Mouse (Mus musculus): ENCODE measurements around the gene Psmg3. TPM values are rescaled to one million over a fixed set of nuclear protein-coding genes. Genes with fewer than 3 reads are reported as not detected.

The Psmg3 gene
- polyA plus RNA-seq (2012; rRNA removed), result 33.9 and 36.3 TPM in 2 replicates

DNA sequence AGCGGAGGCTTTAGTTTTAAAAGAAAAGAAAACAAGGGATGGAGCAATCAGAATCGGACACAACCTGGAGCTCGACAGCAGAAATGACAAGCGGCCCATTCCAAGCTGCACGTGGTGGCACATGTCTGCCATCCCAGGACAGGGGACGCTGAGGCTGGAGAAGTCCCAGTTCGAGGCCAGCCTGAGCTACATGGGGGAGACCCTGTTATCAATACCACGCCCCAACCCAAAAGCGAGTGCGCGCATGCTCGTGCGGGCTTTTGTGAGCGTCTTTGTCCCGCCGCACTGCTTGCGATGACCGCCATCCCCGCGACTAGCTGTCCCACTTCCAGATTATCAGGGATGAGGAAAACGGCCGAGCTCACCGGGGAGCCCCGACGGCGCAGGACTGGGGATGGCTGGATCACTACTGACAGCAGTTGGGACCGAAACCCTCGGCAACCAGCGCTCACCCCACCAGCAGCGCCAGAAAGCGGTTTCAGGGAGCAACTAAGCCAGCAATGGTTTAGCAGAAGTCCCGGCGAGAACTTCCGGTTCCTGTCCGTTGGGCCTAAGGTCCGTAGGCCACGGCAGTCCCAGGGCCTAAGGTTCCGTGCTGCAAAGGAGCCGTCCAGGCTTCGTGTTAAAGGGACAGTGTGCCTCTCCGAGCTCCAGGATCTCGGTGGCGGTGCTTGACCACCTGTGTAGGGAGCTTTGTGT, at the start of gene Psmg3, which contains the start of gene Gm26938:
TSS of gene Psmg3 (minus strand) at position 529 of the 699 bp plus-strand sequence.
TSS of gene Gm26938 (minus strand) at position 51 of the 699 bp plus-strand sequence.
- peak within 1 kb of the TSS; percentile 88 for H3K4me3 ChIP-seq (replicated peaks; ENCODE audit: insufficient read depth, low read depth, low read length)
- peak; percentile 90 to 97 for DNase-seq
- under 1% methylated on average over 43 of the region's 43 CpGs for WGBS
- H3K4me1 ChIP-seq (ENCODE audit: control insufficient read depth, insufficient read depth, low read length), result 0 out of 2 replicates have a peak, but pooled peaks cover 4% of the 10 kb centered on the region
- peak; percentile 92; the same call in 1 of the 2 replicates for TF ChIP-seq POLR2A (IDR thresholded peaks at IDR 0.05; ENCODE audit: borderline replicate concordance, insufficient read depth, low read length)
- no peak for TF ChIP-seq CTCF (IDR thresholded peaks at IDR 0.05; ENCODE audit: borderline replicate concordance, insufficient read depth, low read depth, low read length)
- no peak within 1 kb of the TSS for H3K27ac ChIP-seq (ENCODE audit: insufficient read depth, low read length)
- H3K27me3 ChIP-seq (ENCODE audit: control insufficient read depth, insufficient read depth, low read length), result no peaks in the 10 kb centered on the region

DNA sequence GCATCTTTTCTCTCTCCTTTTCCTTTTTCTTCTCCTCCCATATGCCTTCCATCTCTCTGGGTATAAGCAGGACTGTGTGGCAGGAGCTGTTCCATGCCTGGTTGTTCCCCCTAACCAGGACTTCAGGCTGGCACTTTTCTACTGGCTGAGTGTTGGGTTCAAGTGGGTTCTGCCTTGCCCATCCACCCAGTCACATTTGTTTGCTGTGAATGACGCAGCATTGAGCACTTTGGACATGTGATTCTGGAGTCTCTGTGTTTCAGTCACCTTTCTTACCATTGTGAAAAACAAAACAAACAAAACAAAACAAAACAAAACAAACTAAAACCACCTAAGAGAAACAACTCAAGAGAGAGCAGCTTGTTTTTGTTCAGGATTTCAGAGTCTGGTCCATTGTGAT, 44.8 kb upstream of the Psmg3 start:
- no peak for DNase-seq
- 89% methylated on average over 1 of the region's 1 CpGs for WGBS
- H3K27me3 ChIP-seq (ENCODE audit: control insufficient read depth, insufficient read depth, low read length), result no peaks in the 10 kb centered on the region
- no peak overlapping the region for H3K4me3 ChIP-seq (replicated peaks; ENCODE audit: insufficient read depth, low read depth, low read length)
- no peaks in the 10 kb centered on the region for H3K4me1 ChIP-seq (ENCODE audit: control insufficient read depth, insufficient read depth, low read length)
- TF ChIP-seq CTCF (IDR thresholded peaks at IDR 0.05; ENCODE audit: borderline replicate concordance, insufficient read depth, low read depth, low read length) (no peak), POLR2A (IDR thresholded peaks at IDR 0.05; ENCODE audit: borderline replicate concordance, insufficient read depth, low read length) (no peak)
- no peak overlapping the region for H3K27ac ChIP-seq (ENCODE audit: insufficient read depth, low read length)

DNA sequence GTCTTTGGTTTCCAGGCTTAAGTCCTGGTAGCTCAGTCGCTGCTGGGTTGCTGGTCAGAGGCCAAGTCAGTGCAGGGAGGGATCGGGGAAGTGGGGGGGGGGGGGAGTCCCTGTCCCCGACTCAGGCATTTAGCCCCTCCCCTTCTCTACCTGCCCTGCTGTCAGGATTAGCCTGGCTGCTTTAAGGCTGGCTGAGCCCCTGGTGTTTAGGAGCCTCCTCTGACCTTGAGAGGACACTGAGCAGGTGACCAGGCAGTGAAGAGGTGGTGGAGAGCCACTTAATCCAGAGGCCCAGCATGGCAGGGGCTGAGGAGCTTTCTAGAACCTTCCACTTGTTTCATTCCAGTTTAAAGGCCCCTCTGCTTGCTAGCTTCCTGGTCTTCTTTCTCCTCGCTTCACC, 44.2 kb upstream of the Psmg3 start:
- H3K27ac ChIP-seq (ENCODE audit: insufficient read depth, low read length), result no peak overlapping the region
- 20% methylated on average over 4 of the region's 4 CpGs for WGBS
- no peaks in the 10 kb centered on the region for H3K27me3 ChIP-seq (ENCODE audit: control insufficient read depth, insufficient read depth, low read length)
- H3K4me3 ChIP-seq (replicated peaks; ENCODE audit: insufficient read depth, low read depth, low read length), result no peak overlapping the region
- H3K4me1 ChIP-seq (ENCODE audit: control insufficient read depth, insufficient read depth, low read length), result no peaks in the 10 kb centered on the region
- DNase-seq, result no peak
- TF ChIP-seq CTCF (IDR thresholded peaks at IDR 0.05; ENCODE audit: borderline replicate concordance, insufficient read depth, low read depth, low read length) (no peak), POLR2A (IDR thresholded peaks at IDR 0.05; ENCODE audit: borderline replicate concordance, insufficient read depth, low read length) (no peak)

DNA sequence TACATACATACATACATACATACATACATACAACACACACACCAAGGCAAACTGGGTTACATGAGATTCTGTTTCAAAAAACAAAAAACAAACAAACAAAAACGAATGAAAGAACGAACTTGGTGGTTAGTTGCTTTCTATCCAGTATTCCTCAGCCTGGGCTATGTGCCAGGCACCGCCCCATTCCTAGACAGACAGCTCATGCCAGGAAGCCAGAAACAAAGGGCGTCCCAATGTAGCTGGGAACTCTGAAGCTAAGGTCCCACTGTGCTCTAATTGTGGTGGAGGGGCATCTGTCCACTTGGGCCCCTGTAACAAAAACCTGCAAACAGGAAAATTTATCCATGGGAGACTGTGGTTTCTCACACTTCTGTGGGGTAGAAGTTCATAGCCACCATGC, 36.1 kb upstream of the Psmg3 start:
- DNase-seq, result no peak
- H3K27me3 ChIP-seq (ENCODE audit: control insufficient read depth, insufficient read depth, low read length), result no peaks in the 10 kb centered on the region; the same call in 1 of the 2 replicates
- TF ChIP-seq CTCF (IDR thresholded peaks at IDR 0.05; ENCODE audit: borderline replicate concordance, insufficient read depth, low read depth, low read length) (no peak), POLR2A (IDR thresholded peaks at IDR 0.05; ENCODE audit: borderline replicate concordance, insufficient read depth, low read length) (no peak)
- no peak overlapping the region for H3K4me3 ChIP-seq (replicated peaks; ENCODE audit: insufficient read depth, low read depth, low read length)
- 14% methylated on average over 4 of the region's 4 CpGs for WGBS
- H3K27ac ChIP-seq (ENCODE audit: insufficient read depth, low read length), result no peak overlapping the region
- H3K4me1 ChIP-seq (ENCODE audit: control insufficient read depth, insufficient read depth, low read length), result no peaks in the 10 kb centered on the region

DNA sequence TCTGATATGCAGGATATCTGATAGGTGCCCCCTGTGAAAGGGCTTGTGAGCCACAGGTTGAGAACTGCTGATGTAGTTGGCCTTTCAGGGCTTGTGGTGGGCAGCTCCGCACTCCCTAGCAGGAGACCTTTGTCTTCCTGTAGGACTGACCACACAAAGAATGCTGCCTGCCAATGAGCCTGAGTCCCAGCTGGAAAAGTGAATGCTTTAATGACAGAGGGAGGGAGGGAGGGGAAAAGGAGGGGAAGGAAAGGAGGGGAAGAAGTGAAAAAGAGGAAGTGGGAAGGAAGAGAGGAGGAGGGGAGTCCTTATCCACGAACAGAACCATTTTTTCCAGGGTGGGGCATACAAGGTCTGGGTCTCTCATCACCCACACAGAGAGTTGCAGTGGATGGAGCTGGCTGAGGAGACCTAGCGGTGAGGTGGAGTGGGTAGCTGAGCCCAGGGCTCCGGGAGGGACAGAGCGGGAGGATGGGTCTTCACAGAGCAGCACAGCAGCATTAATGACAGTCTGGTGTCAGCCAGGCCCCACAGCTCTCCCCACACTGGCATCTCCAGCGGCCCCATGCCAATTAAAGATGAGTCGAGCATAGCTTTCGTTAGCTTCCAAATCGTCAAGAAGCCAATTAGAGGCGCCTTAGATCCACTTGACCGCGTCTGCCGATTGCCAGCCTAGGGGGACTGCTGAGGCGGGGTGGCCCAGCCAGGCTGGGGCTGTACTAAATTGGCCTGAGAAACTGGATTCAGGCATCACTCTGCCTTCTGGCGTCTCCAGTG, 33.8 kb upstream of the Psmg3 start:
- H3K4me3 ChIP-seq (replicated peaks; ENCODE audit: insufficient read depth, low read depth, low read length), result no peak overlapping the region
- H3K4me1 ChIP-seq (ENCODE audit: control insufficient read depth, insufficient read depth, low read length), result no peaks in the 10 kb centered on the region
- DNase-seq, result no peak
- H3K27ac ChIP-seq (ENCODE audit: insufficient read depth, low read length), result no peak overlapping the region
- WGBS, result 12% methylated on average over 15 of the region's 15 CpGs
- H3K27me3 ChIP-seq (ENCODE audit: control insufficient read depth, insufficient read depth, low read length), result no peaks in the 10 kb centered on the region; the same call in 1 of the 2 replicates
- no peak for TF ChIP-seq CTCF (IDR thresholded peaks at IDR 0.05; ENCODE audit: borderline replicate concordance, insufficient read depth, low read depth, low read length)
- TF ChIP-seq POLR2A (IDR thresholded peaks at IDR 0.05; ENCODE audit: borderline replicate concordance, insufficient read depth, low read length), result no peak

DNA sequence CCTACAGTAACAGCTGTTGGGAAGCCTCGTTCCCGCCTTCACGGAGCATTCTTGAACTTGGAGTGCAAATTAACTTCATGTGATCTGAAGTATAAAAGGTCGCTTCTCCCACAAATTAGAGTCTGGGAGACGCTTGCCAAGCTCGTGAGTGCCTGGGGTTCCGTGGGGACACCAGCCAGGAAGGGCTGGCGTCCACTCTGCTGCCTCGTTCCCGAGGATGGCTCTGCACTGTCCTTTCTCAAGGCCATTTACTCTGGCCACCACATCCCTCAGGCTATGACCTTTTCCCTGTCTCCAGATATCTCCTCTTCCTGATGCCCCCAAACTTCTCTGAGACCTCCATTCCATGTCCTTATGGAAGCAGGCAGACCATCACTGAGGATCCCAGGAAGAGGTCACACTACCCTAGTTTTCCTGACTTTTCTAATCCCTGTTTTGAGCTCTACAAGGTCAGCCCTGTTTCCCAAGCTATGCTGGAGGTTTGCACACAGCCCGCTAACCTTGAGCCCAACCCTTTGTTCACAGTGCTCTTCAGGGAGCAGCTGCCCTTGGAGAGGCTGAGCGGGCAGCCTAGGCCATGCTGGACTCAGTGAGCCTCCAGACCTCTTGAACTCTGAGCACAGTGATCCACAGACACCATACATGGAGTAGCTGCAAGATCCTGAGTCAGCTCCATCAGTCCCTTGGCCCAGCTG, 23.1 kb upstream of the Psmg3 start:
- WGBS, result 23% methylated on average over 12 of the region's 12 CpGs
- Histone ChIP-seq H3K4me3 (replicated peaks; ENCODE audit: insufficient read depth, low read depth, low read length) (no peak overlapping the region), H3K27me3 (ENCODE audit: control insufficient read depth, insufficient read depth, low read length) (no peaks in the 10 kb centered on the region)

DNA sequence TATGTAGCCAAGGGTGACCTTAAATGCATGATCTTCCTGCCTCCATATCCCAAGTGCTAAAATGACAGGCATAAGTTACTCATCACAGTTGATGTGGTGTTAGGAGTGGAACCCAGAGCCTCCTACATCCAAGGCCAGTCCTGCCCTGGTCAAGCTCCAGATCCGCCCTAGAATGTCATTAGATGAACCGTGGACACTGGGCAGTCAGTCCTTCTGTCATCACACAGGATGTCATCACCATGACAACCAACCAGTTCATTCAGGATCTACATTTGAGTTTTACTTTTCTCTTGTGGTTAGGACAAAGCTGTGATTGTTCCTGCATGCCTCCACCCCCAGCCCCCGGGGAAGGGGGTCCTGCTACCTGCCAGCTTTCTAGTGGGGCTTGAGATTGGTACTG, 12.5 kb upstream of the Psmg3 start:
- Histone ChIP-seq H3K4me1 (ENCODE audit: control insufficient read depth, insufficient read depth, low read length) (no peaks in the 10 kb centered on the region), H3K27me3 (ENCODE audit: control insufficient read depth, insufficient read depth, low read length) (no peaks in the 10 kb centered on the region), H3K4me3 (replicated peaks; ENCODE audit: insufficient read depth, low read depth, low read length) (no peak overlapping the region), H3K27ac (ENCODE audit: insufficient read depth, low read length) (no peak overlapping the region)
- no peak for DNase-seq
- TF ChIP-seq CTCF (IDR thresholded peaks at IDR 0.05; ENCODE audit: borderline replicate concordance, insufficient read depth, low read depth, low read length) (no peak), POLR2A (IDR thresholded peaks at IDR 0.05; ENCODE audit: borderline replicate concordance, insufficient read depth, low read length) (no peak)
- 8% methylated on average over 3 of the region's 3 CpGs for WGBS

More for the DNA sequence above, 23.1 kb upstream of the Psmg3 start:
- no peak for DNase-seq
- TF ChIP-seq POLR2A (IDR thresholded peaks at IDR 0.05; ENCODE audit: borderline replicate concordance, insufficient read depth, low read length), result no peak
- no peak for TF ChIP-seq CTCF (IDR thresholded peaks at IDR 0.05; ENCODE audit: borderline replicate concordance, insufficient read depth, low read depth, low read length)
- Histone ChIP-seq H3K4me1 (ENCODE audit: control insufficient read depth, insufficient read depth, low read length) (no peaks in the 10 kb centered on the region), H3K27ac (ENCODE audit: insufficient read depth, low read length) (no peak overlapping the region)

All from cerebellum, adult 2 months (tissue).